Mouse (Mus musculus) liver, adult 2 months (tissue): ENCODE measurements around the gene Polr2c.
A peak's percentile ranks its signal among the peaks of the same experiment; 100 is the strongest.

Experiments used
- CTCF ChIP-seq: fragments of 200-500 bp; IDR thresholded peaks from 2 replicates; pipeline ENCODE4 v1.5.1; 2011; ENCODE audit warnings: low read depth, low read length, control low read depth
- POLR2A ChIP-seq: fragments of 200-500 bp; IDR thresholded peaks from 2 replicates; pipeline ENCODE4 v1.6.1; 2011; ENCODE audit warnings: low read length, control low read depth; ENCODE audit not compliant: insufficient read depth; ENCODE audit errors: extremely low read depth

DNA sequence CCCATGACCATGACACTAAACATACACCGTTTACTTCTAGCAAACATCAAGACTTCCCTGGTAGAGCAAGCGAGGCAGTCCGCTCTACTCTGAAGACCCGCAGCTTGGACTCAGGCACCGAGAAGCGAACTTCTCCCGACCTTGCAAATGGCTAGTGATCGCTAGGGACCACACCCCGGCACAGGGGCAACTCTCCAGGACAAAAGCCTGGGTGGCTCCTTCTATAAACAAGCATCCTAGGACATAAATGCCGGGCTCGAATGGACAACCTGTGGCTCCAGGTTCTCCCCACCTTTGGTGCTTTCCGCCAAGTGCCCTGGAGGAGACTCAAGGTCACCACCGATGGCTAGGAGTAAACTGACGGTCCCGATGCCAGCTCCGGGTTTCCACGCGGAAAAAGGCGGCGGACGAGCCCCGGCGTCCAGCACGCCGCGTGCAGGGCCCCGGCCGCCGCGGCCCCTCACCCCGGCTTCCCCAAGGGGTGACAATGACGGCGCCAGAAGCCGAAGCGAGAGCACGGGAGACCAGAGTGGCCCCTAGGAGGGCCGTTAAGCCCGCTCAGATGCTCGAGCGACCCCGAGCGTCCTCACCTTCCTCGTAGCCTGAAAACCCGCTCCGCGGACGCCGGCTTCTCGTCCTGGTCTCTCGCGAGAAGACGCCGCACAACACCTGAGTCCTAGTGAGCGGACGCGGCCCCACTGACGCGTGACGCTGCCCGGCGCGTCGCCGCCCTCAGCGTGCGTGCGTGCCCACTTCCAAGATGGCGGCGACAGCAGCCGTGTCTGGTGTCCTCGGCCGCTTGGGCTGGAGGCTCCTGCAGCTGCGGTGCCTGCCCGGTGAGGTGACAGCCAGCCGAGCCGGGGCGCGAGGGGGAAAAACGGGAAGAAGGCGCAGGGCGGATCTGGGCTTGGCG, 19.3 kb upstream of the Polr2c start, which contains the start of the genes Coq9 and Ciapin1:
- TF ChIP-seq POLR2A (peak; percentile 80; the same call in 1 of the 2 replicates), CTCF (no peak)
